Mouse (Mus musculus) monocyte, adult 5-6 weeks (primary cell): ENCODE measurements around the gene Traf2. TPM values are rescaled to one million over a fixed set of nuclear protein-coding genes. Genes with fewer than 3 reads are reported as not detected.

ENCODE experiments used
- ATAC-seq: fragments of 153-309, 156-312 bp; replicated peaks from 2 replicates; pipeline ENCODE4 v1.8.0; 2017; ENCODE audit warnings: mild to moderate bottlenecking; ENCODE audit not compliant: low TSS enrichment, insufficient number of reproducible peaks, severe bottlenecking, poor library complexity, low FRiP score
- total RNA-seq: library from RNA; stranded (forward); fragments of 200-1000, 200-491, 200-594 nt; gene quantifications from 3 replicates; pipeline ENCODE4 v1.2.3, GENCODE M21; 2017

The Traf2 gene
- total RNA-seq, 1 experiment from 2014 or later, result 16.6 TPM

GRCm38 (mm10) chr2:25502726-25503125, 44.0 kb downstream of the Traf2 start:
- no peak for ATAC-seq

GRCm38 (mm10) chr2:25501593-25502486, 44.9 kb downstream of the Traf2 start, which contains the start of gene C8g:
Gene C8g, minus strand, starts transcription at chr2:25501719.
- no peak for ATAC-seq

GRCm38 (mm10) chr2:25500576-25501405, 45.9 kb downstream of the Traf2 start, which contains the start of gene Fbxw5:
Gene Fbxw5, plus strand, starts transcription at chr2:25500750.
- ATAC-seq, result peak; percentile 70

GRCm38 (mm10) chr2:25500071-25500575, 46.6 kb downstream of the Traf2 start:
- ATAC-seq, result no peak

GRCm38 (mm10) chr2:25498622-25499478, 47.9 kb downstream of the Traf2 start:
- ATAC-seq, result no peak

- ATAC-seq, result no peak
Observed at GRCm38 (mm10) chr2:25497846-25498575, 48.7 kb downstream of the Traf2 start.

DNA sequence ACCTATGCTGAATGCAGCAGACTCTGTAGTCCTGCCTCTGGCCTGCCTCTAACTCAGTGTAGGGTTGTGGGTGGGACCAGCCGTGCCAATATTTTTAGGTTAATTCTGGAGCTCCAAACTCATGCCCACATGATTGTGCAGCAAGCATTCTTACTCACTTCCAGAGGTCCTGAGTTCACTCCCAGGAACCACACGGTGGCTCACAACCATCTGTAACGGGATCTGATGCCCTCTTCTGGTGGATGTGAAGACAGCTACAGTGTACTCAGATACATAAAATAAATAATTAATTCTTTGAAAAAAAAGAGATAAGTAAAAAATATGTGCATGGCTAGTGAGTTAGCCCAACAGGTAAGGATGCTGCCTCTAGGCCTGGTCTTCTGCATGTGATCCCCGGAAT, 50.3 kb downstream of the Traf2 start:
- ATAC-seq, result no peak

DNA sequence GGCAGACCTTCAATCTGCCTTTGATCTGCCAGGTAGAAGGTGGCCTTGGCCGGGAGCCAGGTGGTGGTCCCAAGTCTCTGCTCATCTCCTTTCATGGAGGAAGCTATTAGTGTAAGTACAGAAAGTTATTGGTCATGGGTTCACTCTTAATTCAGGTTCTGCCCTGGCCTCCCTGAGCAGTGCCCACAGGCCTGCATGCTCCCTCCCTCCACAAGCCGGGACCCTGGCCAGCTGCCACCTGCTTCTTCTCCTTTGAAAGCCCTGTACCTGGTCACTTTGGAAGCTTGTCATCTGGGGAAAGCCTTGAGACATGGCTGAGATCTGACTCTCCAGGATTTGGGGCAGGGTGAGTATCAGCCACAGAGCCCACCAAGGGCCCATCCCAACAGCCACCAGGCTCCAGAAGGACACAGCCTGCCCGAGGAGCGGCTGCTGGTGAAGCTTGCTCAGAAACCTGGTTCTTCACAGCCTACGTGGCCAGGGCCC, 53.2 kb downstream of the Traf2 start, which contains the start of gene Lcn12:
TSS of gene Lcn12 (minus strand) at position 436 of the 486 bp plus-strand sequence.
- ATAC-seq, result no peak

- ATAC-seq, result no peak
Observed at GRCm38 (mm10) chr2:25492988-25493387, 53.8 kb downstream of the Traf2 start.

- no peak for ATAC-seq
Observed at GRCm38 (mm10) chr2:25488671-25489068, 58.1 kb downstream of the Traf2 start.

DNA sequence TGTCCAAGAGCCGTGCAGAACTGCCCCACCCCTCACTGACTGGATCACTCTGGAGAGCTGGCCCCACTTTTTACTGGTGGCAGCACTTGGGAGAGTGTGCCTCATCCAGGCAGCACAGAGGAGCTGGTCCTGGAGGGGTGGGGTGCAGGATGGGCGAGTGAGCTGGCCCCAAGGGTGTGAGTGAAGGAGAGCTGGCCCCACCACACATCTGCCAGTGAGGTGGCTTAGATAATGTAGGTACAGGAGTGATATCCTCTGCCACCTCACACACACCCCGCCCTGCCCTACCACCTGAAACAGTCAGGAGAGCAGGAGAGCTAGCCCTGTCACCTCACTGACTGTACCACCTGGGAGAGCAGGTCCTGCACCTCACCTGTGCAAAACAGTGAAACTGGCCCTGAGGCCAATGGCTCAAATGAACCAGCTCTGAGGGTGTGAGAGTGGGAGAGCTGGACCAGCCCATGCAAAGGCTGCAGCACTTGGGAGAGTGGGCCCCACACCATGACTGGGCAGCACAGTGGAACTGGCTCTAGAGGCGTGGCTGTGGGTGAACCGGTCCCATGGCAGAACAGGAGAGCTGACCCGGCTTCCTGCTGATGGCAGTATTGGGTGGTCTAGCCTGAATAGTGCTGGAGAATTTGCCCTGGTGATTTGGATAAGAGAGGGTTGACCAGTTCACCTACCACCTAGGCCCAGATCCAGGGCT, 58.6 kb downstream of the Traf2 start:
- no peak for ATAC-seq

GRCm38 (mm10) chr2:25484901-25485647, 61.7 kb downstream of the Traf2 start:
- ATAC-seq, result no peak

- ATAC-seq, result 0 out of 2 replicates have a peak, but pooled peaks have one; percentile 65
Observed at GRCm38 (mm10) chr2:25482969-25483368, 63.8 kb downstream of the Traf2 start.

DNA sequence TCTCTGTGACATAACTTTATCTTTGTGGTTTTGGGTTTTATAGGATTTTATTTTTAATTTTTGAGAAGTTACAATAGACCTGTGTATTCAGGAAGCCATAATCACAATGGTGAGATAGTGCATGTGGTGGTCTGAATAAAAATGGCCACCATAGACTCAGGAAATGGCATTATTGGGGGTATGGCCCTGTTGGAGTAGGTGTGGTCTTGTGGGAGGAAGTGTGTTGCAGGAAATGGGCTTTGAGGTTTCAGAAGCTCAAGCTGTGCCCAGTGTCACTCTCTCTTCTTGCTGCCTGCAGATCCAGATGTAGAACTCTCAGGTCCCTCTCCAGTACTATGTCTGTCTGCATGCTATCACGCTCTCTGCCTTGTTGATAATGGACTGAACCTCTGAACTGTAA, 66.2 kb downstream of the Traf2 start:
- no peak for ATAC-seq

GRCm38 (mm10) chr2:25479551-25480311, 67.0 kb downstream of the Traf2 start:
- ATAC-seq, result no peak
